16 mouse cellular contexts compared by ENCODE assay signal in the genomic region with DNA sequence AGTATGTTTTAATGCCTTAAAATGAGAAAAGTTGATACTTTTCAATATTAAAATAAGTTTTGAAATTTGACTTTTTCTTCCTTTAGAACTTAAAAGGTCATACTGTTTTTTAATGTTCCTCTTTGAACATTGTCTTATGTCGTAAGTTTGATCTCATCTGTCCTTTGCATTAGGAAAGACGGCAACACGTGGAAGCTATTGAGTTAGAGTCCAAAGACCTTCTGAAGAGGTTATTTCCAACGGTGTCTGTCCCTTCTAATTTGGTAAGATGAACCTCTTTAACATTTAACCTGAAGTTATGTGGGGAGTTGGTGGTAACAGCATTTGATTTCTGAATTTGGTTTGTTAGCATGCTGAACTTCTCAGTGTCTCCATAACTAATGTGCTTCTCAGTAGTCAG.
"Had no signal": no experiment of that assay in that cellular context is flagged by ENCODE, and none has a peak within 500 bp of the region (broad histone marks: within the 10 kb centered on the region; RNA-seq: fewer than 3 reads in every experiment).

No protein-coding gene starts in this region.

- H3K27me3 ChIP-seq: neural tube, embryonic 13.5 days; neural tube, embryonic 15.5 days; stomach, embryonic 15.5 days had no signal

- H3K27ac ChIP-seq: neural tube, embryonic 13.5 days; neural tube, embryonic 15.5 days; stomach, embryonic 15.5 days; stomach, postnatal 0 days had no signal

- H3K4me3 ChIP-seq: neural tube, embryonic 13.5 days; neural tube, embryonic 15.5 days; stomach, embryonic 15.5 days had no signal

- H3K9me3 ChIP-seq: neural tube, embryonic 13.5 days; neural tube, embryonic 15.5 days; stomach, embryonic 15.5 days had no signal

- H3K9ac ChIP-seq: neural tube, embryonic 13.5 days; neural tube, embryonic 15.5 days; stomach, embryonic 15.5 days had no signal

- H3K4me2 ChIP-seq: neural tube, embryonic 13.5 days; neural tube, embryonic 15.5 days; stomach, embryonic 15.5 days had no signal

- DNase-seq: retina, postnatal 1 day; right cerebral cortex, adult 18-20 months; right cerebral cortex, postnatal 14 days; right cerebral cortex, postnatal 25 days; right cerebral cortex, postnatal 4 days; spleen, adult 18-20 months; thymus, adult 18-20 months; thymus, adult 2 months; thymus, postnatal 14 days; thymus, postnatal 25 days; thymus, postnatal 36 days; thymus, postnatal 4 days had no signal

- H3K4me1 ChIP-seq: neural tube, embryonic 13.5 days; neural tube, embryonic 15.5 days; stomach, embryonic 15.5 days had no signal
